Mouse (Mus musculus) WW6 (cell line): ENCODE data around the gene Rnf144b.

Experiments used
- DNase-seq: peaks from one replicate; pipeline ENCODE4 v3.0.0-alpha.2; 2013; ENCODE audit warnings: low read depth, low spot score

Rnf144b gene

DNA sequence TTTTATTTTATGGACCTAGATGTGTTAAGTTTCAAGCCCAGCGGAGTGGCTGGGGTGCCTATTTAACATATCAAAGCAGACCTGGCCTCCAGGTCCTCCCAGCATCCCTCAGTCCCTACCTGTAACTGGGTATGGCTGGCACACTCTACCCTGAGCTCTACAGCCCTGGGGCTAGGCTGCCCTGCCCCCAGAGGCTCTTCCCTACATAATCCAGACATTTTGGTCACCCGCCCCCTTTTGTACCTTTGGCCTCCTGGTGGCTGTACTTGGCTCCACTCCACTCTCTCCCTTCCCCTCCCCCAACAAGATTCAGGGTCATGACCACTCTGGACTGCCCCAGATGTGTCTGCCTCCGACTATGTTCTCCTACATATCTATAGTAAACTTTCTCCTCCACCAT lies 2.0 kb downstream of the Rnf144b start:
- no peak for DNase-seq

- DNase-seq = no peak
Measured at GRCm38 (mm10) chr13:47124986-47125385, 2.5 kb downstream of the Rnf144b start.

GRCm38 (mm10) chr13:47125595-47125994 lies 3.1 kb downstream of the Rnf144b start:
- DNase-seq = no peak

- DNase-seq = no peak
Measured at GRCm38 (mm10) chr13:47129090-47129489, 6.6 kb downstream of the Rnf144b start.

DNA sequence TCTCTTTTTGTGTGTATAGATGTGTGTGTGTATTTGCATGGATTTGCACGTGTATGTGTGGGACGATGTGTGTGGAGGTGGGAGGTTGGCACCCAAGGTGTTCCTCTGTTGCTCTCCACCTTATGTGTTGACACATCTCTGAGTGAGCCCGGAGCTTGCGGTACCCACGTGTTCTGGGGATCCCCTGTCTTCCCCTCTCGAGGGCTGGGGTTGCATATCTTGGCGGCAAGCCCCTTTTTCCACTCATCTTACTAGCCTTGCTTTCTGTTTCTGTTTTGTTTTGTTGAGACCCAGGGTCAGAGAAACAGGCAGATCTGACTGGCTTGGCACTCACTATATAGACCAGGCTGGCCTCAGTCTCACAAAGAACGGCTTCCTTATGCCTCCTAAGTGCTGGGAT lies 10.6 kb downstream of the Rnf144b start:
- no peak for DNase-seq

DNA sequence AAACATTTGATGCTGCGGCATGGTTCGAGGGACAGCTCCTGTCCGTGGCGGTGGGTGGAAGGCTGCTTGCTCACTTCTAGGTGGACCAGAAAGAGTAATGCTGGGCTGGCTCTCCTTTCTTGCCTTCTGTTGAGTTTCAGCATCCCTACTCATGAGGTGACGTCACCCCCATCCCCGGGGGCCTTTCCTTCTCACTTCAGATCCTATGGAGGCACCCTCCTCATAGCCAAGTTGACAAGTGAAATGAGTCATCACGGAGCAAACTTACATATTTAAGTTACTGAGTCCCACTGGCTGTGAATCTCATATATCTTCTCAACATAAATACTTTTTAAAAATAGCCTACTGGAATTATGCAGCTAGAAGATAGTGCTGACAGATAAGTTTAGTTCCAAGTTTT lies 12.4 kb downstream of the Rnf144b start:
- no peak for DNase-seq

- DNase-seq = no peak
Measured at GRCm38 (mm10) chr13:47135741-47136140, 13.3 kb downstream of the Rnf144b start.

DNA sequence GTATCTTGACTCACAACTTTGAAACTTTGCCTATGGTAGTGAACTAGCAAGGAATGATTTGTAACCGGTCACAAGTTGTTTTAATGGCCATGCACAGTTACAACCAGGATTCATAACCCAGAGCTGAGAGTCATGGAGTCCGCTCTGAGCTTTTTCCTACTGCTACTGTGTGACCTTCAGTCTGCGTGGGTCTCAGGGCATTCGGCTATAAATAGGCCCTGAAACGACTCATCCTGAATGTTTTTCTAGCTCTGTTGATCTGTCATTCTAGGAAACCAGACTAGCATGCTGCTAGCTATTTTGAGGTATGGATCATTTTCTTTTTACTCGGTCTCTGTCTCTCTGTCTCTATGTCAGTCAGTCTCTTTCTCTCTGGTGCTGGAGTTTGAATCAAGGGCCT lies 20.3 kb downstream of the Rnf144b start:
- no peak for DNase-seq

GRCm38 (mm10) chr13:47145939-47146338 lies 23.5 kb downstream of the Rnf144b start:
- no peak for DNase-seq

- no peak for DNase-seq
Measured at GRCm38 (mm10) chr13:47146388-47146787, 23.9 kb downstream of the Rnf144b start.

- no peak for DNase-seq
Measured at GRCm38 (mm10) chr13:47148573-47148972, 26.1 kb downstream of the Rnf144b start.

DNA sequence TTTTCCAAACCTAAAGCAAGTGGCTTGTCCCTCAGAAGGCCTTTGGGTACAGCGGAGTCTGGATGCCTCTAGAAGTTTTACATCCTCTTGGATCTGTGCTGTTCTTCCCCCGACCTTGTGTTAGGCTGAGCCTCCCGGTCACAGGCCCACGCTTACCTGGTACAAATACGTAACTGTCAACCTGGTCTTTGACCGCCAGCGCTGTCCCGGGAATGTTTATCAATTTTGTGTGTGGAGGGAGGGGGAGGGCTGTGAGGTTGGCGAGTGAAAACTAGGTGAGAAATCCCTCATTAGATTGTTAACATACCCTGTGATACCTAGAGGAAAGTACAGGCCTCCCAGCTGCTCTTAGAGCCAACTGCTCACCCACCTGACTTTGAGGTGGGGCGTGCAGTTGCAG lies 27.5 kb downstream of the Rnf144b start:
- DNase-seq = no peak

- no peak for DNase-seq
Measured at GRCm38 (mm10) chr13:47151060-47151459, 28.6 kb downstream of the Rnf144b start.

- peak; percentile 26 for DNase-seq
Measured at GRCm38 (mm10) chr13:47152390-47152789, 29.9 kb downstream of the Rnf144b start.

DNA sequence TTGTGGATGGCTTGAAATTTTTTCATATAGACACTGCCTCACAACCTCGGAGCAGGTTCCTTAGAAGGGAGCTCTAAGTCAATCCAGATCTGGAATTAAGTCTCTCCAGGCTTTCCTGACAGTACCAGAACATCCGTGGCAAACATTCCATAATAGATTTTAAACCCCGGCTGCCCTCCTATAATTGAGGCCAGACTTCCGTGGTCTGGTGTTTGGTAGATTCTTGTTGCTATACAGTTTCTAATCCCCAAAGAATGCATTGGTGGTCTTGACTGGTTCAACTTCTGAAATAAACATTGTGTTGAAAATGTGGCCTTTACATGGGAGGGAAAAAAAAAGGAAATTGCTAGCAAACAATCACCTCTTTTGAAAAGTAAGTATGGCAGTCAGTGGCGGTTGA lies 30.8 kb downstream of the Rnf144b start:
- DNase-seq = no peak

- no peak for DNase-seq
Measured at GRCm38 (mm10) chr13:47154866-47155265, 32.4 kb downstream of the Rnf144b start.

DNA sequence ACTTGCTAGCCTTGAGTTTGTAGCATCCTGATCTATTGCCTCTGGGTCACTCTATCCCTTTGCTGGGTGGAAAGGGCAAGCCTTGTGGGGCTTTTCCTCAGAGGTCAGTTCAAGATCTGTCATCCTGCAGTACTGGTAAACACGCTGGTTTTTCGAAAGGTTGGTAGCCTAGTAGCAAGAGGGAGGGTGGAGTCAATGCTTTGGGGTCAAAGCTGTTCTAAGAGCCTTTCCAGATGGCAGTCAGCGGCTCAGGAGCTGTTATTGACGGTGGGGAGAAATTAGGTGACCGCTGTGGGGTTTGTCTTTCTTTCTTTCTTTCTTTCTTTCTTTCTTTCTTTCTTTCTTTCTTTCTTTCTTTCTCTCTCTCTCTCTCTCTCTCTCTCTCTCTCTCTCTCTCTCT lies 34.4 kb downstream of the Rnf144b start:
- no peak for DNase-seq

- DNase-seq = no peak
Measured at GRCm38 (mm10) chr13:47162001-47162400, 39.5 kb downstream of the Rnf144b start.

DNA sequence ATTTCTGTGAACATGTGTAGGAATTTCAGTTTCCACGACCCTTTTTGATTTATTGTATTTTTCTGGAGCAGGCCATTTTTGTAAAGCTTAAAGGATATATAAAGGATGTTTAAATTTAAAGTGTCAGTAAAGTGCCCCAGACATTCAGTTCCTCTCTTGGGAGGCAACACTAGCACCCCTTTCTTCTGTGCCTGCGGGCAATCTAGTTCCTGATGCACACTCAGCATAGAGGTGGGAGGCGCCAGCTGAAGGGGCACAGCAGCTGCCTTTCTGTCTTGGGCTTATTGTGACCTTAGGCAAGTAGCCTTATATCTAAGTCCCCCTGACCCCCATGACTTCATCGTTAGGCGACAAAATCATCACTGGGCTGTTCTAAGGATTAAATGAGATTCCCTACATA lies 42.3 kb downstream of the Rnf144b start:
- no peak for DNase-seq

DNA sequence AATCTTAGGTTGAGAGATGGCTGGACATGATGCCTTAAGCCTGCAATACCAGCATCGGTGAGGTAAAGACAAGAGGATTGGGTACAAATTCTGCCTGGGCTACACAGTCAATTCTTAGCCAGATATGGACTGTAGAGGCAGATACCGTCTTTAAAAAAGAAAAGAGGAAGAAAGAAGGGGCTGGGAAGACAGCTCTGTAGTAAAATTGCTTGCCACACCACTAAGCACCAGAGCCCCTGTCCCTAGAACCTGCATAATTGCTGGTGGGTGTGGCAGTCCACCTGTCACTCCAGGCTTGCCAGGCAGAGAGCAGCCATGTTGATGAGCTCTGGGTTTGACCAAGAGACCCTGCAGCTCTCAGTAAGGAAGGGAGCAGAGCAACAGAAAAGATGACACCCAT lies 42.8 kb downstream of the Rnf144b start:
- DNase-seq = no peak

- no peak for DNase-seq
Measured at GRCm38 (mm10) chr13:47168484-47168883, 46.0 kb downstream of the Rnf144b start.

- DNase-seq = no peak
Measured at GRCm38 (mm10) chr13:47170026-47170425, 47.6 kb downstream of the Rnf144b start.

DNA sequence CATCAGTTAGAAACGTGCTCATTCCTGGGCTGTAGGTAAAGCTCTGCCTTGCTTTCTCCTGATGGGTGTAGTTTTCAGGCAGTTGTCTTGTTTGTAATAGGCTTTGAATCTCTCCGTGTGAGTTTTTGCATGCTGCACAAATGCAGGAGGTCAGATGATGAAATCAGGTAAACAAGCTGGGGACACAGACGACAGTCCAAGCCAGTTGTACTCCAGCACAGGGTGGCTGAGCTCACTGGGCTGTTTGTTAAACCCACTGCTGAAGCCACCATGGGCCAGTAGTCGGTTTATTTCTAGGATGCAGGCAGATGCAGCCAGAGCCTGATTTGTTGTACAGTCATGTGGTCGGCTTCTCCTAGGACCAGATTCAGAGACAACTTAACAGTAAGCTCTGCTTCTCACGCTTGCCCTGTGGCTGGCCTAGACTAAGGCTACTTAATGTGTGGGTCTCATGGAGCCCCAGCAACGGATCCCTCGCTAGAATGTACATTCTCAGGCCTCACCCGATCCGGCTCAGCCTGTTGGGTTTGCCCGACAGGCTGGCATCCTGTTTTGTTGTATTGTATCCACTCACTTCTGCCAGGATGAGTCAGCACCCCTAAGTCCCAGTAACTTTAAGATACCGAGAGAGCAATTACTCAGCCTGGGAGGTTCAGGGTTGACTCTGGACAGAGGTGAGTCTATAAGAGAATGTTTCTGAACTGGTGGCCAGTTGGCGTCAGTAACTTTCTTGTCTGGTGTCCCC lies 48.5 kb downstream of the Rnf144b start:
- DNase-seq = no peak

- no peak for DNase-seq
Measured at GRCm38 (mm10) chr13:47172891-47173290, 50.4 kb downstream of the Rnf144b start.
